Mouse (Mus musculus) liver, embryonic 14.5 days (tissue): Measurements from ENCODE around the gene Hes1.

Experiments
- CTCF ChIP-seq: IDR thresholded peaks from 2 replicates; pipeline ENCODE4 v1.5.1; 2016; ENCODE audit warnings: antibody characterized with exemption, low read depth, control low read depth
- EP300 ChIP-seq: IDR thresholded peaks from 2 replicates; pipeline ENCODE4 v1.6.1; 2016; ENCODE audit warnings: antibody characterized with exemption, low read depth

DNA sequence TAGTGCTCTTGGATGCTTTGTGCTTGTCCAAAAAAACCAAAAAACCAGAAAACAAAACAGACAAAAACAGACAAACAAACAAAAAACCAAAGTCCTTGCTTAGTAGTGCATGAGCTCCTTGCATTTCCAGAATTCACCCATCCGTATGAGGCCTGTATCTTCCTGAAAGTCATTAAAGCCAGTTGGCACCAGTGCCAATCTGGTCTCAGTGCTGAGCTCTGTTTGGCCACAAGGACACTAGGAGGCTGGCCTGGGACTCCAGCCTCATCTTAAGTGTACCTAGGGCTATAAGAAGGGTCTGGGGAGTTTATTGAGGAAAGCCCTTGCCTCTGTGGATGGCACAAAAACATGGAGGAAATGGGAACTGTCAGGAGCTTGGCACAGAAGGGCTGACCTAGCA is 50.3 kb downstream of the Hes1 start:
- TF ChIP-seq CTCF (no peak), EP300 (no peak)
